Mouse (Mus musculus) neural tube, embryonic 14.5 days (tissue): ENCODE measurements at regions not wholly inside any gene's neighbourhood (a gene's known extent, or its start where the extent isn't known, plus 50 kb on each side); places are given as distances from the start of the nearest gene placed in this dataset.

Experiments
- ATAC-seq: fragments of 200-750 bp; cut with Nextera tagmentation; 2 replicates; pipeline ENCODE4 v1.8.0; 2017; ENCODE audit warnings: low read depth, mild to moderate bottlenecking, moderate TSS enrichment, moderate library complexity
- H3K27ac ChIP-seq: fragments of 300-500 bp; sonication (generic); 2 replicates; pipeline ENCODE4 v1.5.1; 2014; ENCODE audit warnings: low read depth, mild to moderate bottlenecking, control low read depth, low read length, moderate library complexity, mixed read lengths
- H3K27me3 ChIP-seq: fragments of 300-500 bp; sonication (generic); 2 replicates; pipeline ENCODE4 v1.6.1; 2014; ENCODE audit warnings: low read length; ENCODE audit not compliant: control insufficient read depth, insufficient read depth
- H3K36me3 ChIP-seq: fragments of 300-500 bp; sonication (generic); 2 replicates; pipeline ENCODE4 v1.6.1; 2014; ENCODE audit warnings: low read length, mixed read lengths; ENCODE audit not compliant: control insufficient read depth, insufficient read depth
- H3K4me1 ChIP-seq: fragments of 300-500 bp; sonication (generic); 2 replicates; pipeline ENCODE4 v1.6.1; 2014; ENCODE audit warnings: low read length; ENCODE audit not compliant: control insufficient read depth, insufficient read depth
- H3K4me2 ChIP-seq: fragments of 300-500 bp; sonication (generic); 2 replicates; pipeline ENCODE4 v1.6.1; 2014; ENCODE audit warnings: mild to moderate bottlenecking, low read depth, low read length, control low read depth
- H3K4me3 ChIP-seq: fragments of 300-500 bp; sonication (generic); 2 replicates; pipeline ENCODE4 v1.5.1; 2014; ENCODE audit warnings: low read depth, low read length, control low read depth, mixed read lengths
- H3K9ac ChIP-seq: fragments of 300-500 bp; sonication (generic); replicated peaks from 2 replicates; pipeline ENCODE4 v1.6.1; 2014; ENCODE audit warnings: low read depth, mild to moderate bottlenecking, control low read depth, low read length, mixed read lengths
- H3K9me3 ChIP-seq: fragments of 300-500 bp; sonication (generic); 2 replicates; pipeline ENCODE4 v1.6.1; 2016; ENCODE audit warnings: low read length; ENCODE audit not compliant: control insufficient read depth
- WGBS: fragments of 180-500 bp; shearing (Covaris S2); extraction: QIAGEN DNeasy Blood & Tissue Kit; methylation state at CpG from one replicate; pipeline ENCODE4 v1.1.7; 2014; 5-methylcytosine and 5-hydroxymethylcytosine counted together

GRCm38 (mm10) chr1:88851931-88852330 is 149.9 kb upstream of the Arl4c start:
- Histone ChIP-seq H3K4me1 (peaks cover 17% of the 10 kb centered on the region; the same call in 1 of the 2 replicates), H3K4me2 (no peak overlapping the region), H3K4me3 (no peak overlapping the region), H3K36me3 (no peaks in the 10 kb centered on the region), H3K27ac (no peak overlapping the region), H3K27me3 (no peaks in the 10 kb centered on the region), H3K9me3 (no peaks in the 10 kb centered on the region), H3K9ac (no peak overlapping the region)
- WGBS: 85% methylated on average over 5 of the region's 5 CpGs
- no peak for ATAC-seq

GRCm38 (mm10) chr1:88860871-88861589 is 159.0 kb upstream of the Arl4c start:
- ATAC-seq: no peak
- Histone ChIP-seq H3K27ac (no peak overlapping the region), H3K4me1 (no peaks in the 10 kb centered on the region), H3K9me3 (no peaks in the 10 kb centered on the region), H3K9ac (no peak overlapping the region), H3K4me3 (no peak overlapping the region), H3K4me2 (no peak overlapping the region), H3K27me3 (no peaks in the 10 kb centered on the region), H3K36me3 (no peaks in the 10 kb centered on the region)
- 64% methylated on average over 7 of the region's 7 CpGs for WGBS

- no peak overlapping the region for H3K9ac ChIP-seq
- WGBS: 69% methylated on average over 4 of the region's 4 CpGs
- H3K27me3 ChIP-seq: no peaks in the 10 kb centered on the region
- H3K4me3 ChIP-seq: no peak overlapping the region
- no peak for ATAC-seq
- H3K4me2 ChIP-seq: no peak overlapping the region
- no peaks in the 10 kb centered on the region for H3K4me1 ChIP-seq
- no peaks in the 10 kb centered on the region for H3K36me3 ChIP-seq
- no peak overlapping the region for H3K27ac ChIP-seq
- no peaks in the 10 kb centered on the region for H3K9me3 ChIP-seq
Measured at GRCm38 (mm10) chr1:88861590-88861935, 159.5 kb upstream of the Arl4c start.

GRCm38 (mm10) chr1:88865436-88865835 is 163.4 kb upstream of the Arl4c start:
- Histone ChIP-seq H3K4me1 (no peaks in the 10 kb centered on the region; the same call in 1 of the 2 replicates), H3K9ac (no peak overlapping the region), H3K27me3 (no peaks in the 10 kb centered on the region), H3K4me2 (no peak overlapping the region), H3K4me3 (no peak overlapping the region), H3K27ac (no peak overlapping the region), H3K9me3 (no peaks in the 10 kb centered on the region), H3K36me3 (no peaks in the 10 kb centered on the region)
- WGBS: 56% methylated on average over 6 of the region's 6 CpGs
- no peak for ATAC-seq

- Histone ChIP-seq H3K9me3 (no peaks in the 10 kb centered on the region), H3K4me2 (no peak overlapping the region), H3K36me3 (no peaks in the 10 kb centered on the region), H3K9ac (no peak overlapping the region), H3K4me3 (no peak overlapping the region), H3K4me1 (no peaks in the 10 kb centered on the region; the same call in 1 of the 2 replicates), H3K27me3 (no peaks in the 10 kb centered on the region), H3K27ac (no peak overlapping the region)
- ATAC-seq: no peak
- WGBS: 90% methylated on average over 2 of the region's 2 CpGs
Measured at GRCm38 (mm10) chr1:88866571-88866970, 164.6 kb upstream of the Arl4c start.

- Histone ChIP-seq H3K27me3 (no peaks in the 10 kb centered on the region), H3K36me3 (no peaks in the 10 kb centered on the region), H3K9ac (no peak overlapping the region), H3K4me2 (no peak overlapping the region), H3K27ac (no peak overlapping the region), H3K4me3 (no peak overlapping the region), H3K9me3 (no peaks in the 10 kb centered on the region), H3K4me1 (no peaks in the 10 kb centered on the region; the same call in 1 of the 2 replicates)
- 62% methylated on average over 3 of the region's 3 CpGs for WGBS
- ATAC-seq: no peak
Measured at GRCm38 (mm10) chr1:88867138-88867537, 165.1 kb upstream of the Arl4c start.

GRCm38 (mm10) chr1:88869885-88870284 is 167.9 kb upstream of the Arl4c start:
- ATAC-seq: no peak
- Histone ChIP-seq H3K4me3 (no peak overlapping the region), H3K4me1 (no peaks in the 10 kb centered on the region; the same call in 1 of the 2 replicates), H3K9ac (no peak overlapping the region), H3K9me3 (no peaks in the 10 kb centered on the region), H3K27me3 (no peaks in the 10 kb centered on the region), H3K27ac (no peak overlapping the region), H3K4me2 (no peak overlapping the region), H3K36me3 (no peaks in the 10 kb centered on the region)
- 72% methylated on average over 4 of the region's 4 CpGs for WGBS

- H3K9ac ChIP-seq: no peak overlapping the region
- no peaks in the 10 kb centered on the region for H3K27me3 ChIP-seq
- H3K4me1 ChIP-seq: no peaks in the 10 kb centered on the region
- no peak overlapping the region for H3K27ac ChIP-seq
- 38% methylated on average over 6 of the region's 6 CpGs for WGBS
- H3K4me3 ChIP-seq: no peak overlapping the region
- ATAC-seq: no peak
- no peaks in the 10 kb centered on the region for H3K9me3 ChIP-seq
- no peak overlapping the region for H3K4me2 ChIP-seq
- H3K36me3 ChIP-seq: no peaks in the 10 kb centered on the region
Measured at GRCm38 (mm10) chr1:88875356-88875755, 173.3 kb upstream of the Arl4c start.

- Histone ChIP-seq H3K9ac (no peak overlapping the region), H3K9me3 (no peaks in the 10 kb centered on the region), H3K36me3 (no peaks in the 10 kb centered on the region), H3K27me3 (no peaks in the 10 kb centered on the region), H3K27ac (no peak overlapping the region), H3K4me2 (no peak overlapping the region), H3K4me1 (no peaks in the 10 kb centered on the region), H3K4me3 (no peak overlapping the region)
- ATAC-seq: no peak
- 92% methylated on average over 11 of the region's 11 CpGs for WGBS
Measured at GRCm38 (mm10) chr1:88877441-88877840, 175.4 kb upstream of the Arl4c start.
